Mouse (Mus musculus): ENCODE measurements around the gene Vmn2r90.
"Not testable (repeated sequence)": the region's sequence is repeated elsewhere in the genome, so short reads cannot be mapped to it uniquely, and the experiment has no call there.

The Vmn2r90 gene

DNA sequence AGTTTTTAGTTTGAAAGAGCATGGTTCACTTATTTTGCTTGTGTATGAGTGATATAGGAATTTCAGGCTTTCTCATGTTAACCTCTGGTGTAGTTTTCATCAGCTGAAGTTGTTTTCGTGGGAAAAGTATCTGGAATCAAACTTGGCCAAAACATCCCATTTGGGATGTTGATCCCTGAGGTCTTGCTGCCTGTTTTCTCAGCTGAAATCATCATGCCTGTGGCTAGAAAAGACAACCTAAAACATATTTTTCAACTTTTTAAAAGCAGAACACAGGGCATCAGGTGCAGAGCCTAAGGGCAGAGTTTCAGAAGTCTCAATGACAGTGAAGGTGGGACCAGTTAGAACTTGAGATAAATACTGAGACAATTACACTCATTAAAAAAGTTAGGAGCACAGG lies at the start of gene Vmn2r90:
Vmn2r90 (plus strand) TSS at position 301 of the 400 bp plus-strand sequence.
- no peak for DNase-seq (ENCODE audit: low spot score)

DNA sequence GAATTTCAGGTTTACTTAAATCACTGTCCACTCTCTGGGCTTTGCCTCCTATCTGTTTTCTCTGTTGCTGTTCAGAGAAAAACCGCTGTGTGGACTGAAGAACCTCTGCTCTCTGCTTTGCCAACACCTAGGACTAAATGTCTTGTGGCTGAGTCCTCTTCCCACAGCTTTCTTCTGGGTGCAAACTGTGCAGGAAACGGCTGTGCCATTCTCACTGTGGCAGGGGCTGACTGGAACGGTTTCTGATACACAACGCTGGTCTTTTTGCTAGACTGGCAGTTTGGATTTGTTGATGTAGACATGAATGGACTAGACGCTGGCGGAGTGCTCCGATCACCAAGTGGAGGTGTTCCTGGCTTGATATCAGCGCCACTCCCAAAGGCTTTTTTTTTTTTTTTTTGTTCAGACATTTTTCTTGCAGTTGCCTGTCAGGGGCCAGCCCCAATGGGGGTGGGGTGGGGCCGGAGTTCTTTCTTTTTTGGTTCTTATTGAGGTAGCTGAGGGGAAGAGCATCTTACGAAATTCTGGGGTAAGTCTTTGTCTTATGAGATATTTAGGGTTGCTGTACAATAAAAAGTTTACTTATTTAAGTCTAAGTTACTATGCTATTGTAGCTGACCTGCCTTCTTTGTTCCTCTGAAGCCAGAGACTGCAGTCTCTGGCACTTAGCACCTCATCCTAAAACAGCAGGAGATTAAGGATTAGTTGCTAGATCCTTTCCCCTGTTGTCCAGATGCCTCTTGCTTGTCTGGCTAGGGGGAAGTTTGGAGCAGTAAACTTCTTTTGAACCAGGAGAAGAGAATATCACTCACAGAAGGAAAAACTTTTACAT lies 48.3 kb upstream of the Vmn2r90 start:
- no peak for DNase-seq (ENCODE audit: low spot score)

DNA sequence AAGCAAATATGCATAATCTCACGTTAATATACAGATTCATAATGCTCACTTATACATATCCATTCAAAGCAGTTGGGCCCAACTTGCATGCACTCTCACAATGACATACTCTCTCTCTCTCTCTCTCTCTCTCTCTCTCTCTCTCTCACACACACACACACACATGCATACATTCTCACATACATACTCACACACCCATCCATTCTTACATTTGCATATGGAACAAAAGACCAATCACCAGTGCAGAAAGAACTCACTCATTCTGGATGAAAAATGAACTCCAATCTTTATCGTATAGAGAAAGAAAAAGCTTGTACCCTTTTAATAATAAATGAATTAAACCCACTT lies 47.7 kb upstream of the Vmn2r90 start:
- no peak for DNase-seq (ENCODE audit: low spot score)

DNA sequence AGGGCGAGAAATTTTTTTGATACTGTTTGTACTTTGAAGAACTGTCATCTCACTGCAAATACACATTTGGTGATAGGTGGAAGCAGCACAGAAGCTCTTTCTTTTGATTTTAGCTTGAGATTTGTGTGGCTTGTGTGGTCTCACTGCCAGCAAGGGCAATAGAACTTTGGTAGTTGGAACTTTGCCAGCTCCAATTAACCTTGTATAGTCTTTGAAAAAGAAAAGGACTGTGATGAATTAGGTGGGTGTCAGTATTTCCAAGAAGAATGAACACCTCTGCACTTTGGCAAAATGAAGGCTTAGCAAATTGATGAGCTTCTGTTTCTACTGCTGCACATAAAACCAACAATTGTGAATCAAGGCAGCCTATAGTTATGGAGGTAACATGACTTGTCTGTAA lies 24.8 kb upstream of the Vmn2r90 start:
- DNase-seq (ENCODE audit: low spot score), result no peak

DNA sequence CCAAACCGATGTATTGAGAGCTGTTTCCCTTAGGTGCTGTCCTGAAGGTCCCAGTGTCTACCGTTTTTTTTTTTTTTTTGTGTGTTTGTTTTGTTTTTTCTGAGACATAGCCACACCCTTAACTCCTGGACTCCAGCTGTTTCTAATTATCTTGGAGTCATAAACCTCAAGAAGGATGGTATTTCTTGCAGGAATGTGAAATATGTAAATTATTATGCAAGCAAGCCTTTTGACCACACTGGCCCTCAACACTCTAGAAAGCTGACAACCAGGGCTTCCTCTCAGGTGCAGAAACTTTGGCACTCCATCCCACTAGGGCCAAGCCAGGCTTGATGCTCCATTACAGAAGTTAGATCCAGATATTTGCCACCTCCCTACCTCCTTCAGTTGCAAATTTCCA lies 12.9 kb upstream of the Vmn2r90 start:
- no peak for DNase-seq (ENCODE audit: low spot score)

DNA sequence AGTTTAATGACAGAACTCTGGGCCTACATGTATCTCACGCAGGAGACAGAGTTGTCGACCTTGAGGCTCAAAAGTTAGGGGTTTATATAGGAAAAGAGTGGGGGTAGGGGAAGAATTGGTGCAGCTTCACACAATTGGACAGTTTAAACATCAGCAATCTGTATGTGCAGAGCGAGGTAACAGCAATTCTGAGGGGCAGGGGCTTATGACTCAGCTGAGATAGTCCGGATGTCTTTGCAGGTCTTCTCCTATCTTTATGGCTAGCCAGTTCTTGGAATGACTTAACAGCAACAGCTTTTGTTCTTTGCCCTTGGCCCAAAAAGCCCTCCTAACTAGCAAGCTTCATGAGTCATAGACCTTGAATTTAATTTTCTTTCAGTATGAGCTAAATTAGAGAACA lies 28.8 kb downstream of the Vmn2r90 start:
- not testable (repeated sequence) for DNase-seq (ENCODE audit: low spot score)

DNA sequence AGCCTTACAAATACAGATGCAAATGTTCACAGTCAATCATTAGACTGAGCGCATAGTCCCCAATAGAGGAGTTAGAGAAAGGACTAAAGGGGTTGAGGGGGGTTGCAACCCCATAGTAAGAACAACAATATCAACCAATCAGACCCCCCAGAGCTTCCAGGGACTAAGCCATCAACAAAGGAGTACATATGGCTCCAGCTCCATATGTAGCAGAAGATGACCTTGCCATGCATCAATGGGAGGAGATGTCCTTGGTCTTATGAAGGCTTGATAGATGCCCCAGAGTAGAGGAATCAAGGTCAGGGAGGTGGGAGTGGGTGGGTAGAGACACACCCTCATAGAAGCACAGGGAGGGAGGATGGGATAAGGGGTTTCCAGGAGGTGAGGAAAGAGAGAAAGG lies 35.1 kb downstream of the Vmn2r90 start:
- no peak for DNase-seq (ENCODE audit: low spot score)

DNA sequence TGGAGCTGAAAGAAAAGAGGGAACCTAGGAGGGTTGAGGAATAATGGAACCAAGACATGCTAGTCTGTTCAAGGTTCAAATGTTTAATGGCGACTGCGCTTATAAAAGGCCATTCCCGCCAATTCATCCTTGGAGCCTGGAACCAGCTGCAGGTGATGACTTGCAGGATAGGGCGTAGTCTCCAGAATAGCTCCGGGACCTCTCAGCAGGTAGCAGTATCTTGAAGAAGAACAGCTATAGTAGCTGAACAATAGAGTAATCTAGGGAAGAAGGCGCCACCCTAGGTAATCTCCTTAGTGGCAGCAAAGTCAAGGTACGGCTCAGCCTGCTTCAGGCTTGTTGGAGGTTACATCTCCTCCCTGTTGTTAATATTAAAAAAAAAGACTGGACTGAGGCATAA lies 35.8 kb downstream of the Vmn2r90 start:
- not testable (repeated sequence) for DNase-seq (ENCODE audit: low spot score)

DNA sequence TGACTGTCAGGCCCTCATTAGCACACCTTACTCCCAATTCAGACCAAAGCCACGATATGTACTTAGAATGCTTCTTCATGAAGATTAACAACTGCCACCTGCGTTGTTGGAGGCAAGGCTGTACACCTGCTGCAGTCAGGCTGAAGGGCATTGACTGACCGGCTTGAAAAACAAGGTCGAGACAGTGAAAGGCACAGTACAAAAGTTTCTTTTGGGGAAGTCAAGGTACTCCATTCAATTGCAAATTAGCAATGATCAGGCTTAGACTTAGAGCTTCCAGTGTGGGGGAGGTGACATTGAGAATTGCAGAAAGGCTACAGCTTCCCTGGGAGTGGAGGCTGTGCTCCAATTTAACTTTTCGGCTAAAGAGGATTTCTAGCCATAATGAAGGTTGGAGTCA lies 36.4 kb downstream of the Vmn2r90 start:
- not testable (repeated sequence) for DNase-seq (ENCODE audit: low spot score)

DNA sequence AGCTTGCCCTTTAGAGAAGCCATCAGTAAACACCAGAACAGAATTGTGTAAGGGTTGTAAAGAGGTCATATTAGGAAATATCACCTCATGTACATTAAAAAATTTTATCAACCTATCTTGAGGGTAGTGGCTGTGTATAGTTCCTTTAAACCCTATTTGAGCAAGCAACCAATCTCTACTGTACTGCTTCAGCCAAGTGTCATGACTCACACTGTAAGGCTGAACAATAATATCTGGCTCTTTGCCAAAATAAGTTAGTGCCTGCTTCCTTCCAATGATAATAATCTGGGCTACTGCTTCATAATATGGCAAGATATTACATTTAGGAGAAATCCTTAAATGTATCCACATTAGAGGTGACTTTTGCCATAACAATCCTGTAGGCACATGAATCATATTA lies 38.0 kb downstream of the Vmn2r90 start:
- DNase-seq (ENCODE audit: low spot score), result not testable (repeated sequence)

DNA sequence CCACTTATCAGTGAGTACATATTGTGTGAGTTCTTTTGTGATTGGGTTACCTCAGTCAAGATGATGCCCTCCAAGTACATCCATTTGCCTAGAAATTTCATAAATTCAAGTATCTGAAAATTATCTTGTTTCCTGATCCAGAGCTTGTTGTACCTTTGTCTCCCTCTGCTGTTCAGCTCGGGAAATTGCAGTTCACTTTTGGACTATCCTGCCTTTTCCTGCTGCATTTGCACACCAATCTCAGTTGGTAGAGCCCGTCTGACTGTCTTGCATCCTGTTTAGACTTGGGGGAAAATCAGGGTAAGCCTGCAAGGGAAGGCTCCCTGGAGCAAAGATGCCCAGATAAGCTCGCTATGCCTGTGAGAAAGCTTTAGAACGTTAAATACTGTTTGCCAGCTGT lies 45.8 kb downstream of the Vmn2r90 start:
- peak; percentile 75 for DNase-seq (ENCODE audit: low spot score)

DNA sequence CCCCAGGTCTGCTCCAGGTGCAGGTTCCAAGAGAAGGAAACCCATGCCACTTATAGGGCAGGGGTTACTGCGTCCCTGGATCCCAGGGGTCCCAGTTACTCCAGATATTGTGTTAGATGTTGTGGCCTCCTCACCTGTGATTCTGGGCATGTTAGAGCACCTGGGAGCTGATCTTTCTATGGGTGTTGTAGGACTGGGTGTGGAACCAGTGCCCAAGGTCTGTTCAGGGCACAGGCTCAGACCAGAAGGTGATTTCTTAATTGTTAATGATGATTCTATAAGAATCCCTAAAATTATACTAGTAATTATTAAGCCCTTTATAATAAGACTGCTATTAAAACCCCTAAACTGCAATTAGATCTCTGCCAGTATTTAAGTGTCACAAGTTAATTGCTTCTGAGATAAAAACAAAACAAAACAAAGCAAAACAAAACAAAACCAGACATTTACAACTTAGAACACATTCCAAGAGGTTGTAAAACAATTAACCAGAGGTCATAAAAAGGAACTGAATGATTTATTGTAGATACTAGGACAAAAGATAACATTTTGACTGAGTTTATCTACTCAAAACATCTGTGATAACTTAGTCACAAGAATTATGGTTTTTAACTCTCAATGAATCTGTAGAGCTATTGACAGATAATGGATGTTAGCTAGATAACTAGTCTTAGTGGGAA lies 59.2 kb downstream of the Vmn2r90 start:
- DNase-seq (ENCODE audit: low spot score), result no peak

DNA sequence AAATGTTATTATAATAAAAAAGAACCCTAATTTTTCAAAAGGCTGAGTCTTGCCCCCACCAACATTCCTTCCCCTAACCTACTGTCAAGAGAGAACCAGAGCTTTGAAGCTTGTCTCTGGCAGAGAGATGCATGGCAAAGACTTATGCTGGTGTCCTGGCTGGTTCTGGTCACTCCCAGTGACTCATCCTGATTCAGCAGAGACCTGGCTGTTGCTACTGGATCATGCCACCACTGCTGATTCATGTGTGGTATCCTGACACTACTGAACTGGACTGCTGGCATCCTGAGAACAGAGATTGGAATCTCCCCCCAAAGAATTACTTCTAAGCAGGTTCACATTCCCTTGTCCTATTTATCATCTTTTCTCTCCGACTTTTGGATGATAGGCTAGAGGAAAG lies 60.7 kb downstream of the Vmn2r90 start:
- DNase-seq (ENCODE audit: low spot score), result no peak

DNA sequence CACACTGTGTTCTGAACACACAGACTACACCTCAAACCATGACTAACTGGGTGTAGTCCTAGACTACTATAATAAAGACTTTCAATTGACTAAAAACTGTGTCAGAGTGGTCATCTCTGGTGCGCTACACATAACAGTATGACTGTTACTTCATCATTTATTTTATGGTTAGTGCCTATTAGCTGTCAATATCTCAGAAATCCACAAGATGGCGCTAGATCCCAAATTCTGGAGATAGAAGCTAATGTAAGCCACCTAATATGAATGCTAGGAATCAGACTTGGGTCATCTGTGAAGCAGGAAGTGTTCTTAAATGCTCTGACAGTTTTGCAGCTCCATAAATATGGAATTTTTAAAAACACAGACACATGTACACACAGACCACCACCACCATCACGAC lies 62.9 kb downstream of the Vmn2r90 start:
- DNase-seq (ENCODE audit: low spot score), result peak; percentile 87
